Mouse (Mus musculus) Muller cell, postnatal 12 days (primary cell): ENCODE data around the gene 1700019N19Rik.
A peak's percentile ranks its signal among the peaks of the same experiment; 100 is the strongest.

ENCODE experiments used
- DNase-seq: peaks from one replicate; pipeline ENCODE4 v3.0.0-alpha.2; 2015; ENCODE audit errors: inconsistent ontology term

The 1700019N19Rik gene

GRCm38 (mm10) chr19:58806364-58806763 is 12.1 kb upstream of the 1700019N19Rik start:
- DNase-seq = peak; percentile 45

DNA sequence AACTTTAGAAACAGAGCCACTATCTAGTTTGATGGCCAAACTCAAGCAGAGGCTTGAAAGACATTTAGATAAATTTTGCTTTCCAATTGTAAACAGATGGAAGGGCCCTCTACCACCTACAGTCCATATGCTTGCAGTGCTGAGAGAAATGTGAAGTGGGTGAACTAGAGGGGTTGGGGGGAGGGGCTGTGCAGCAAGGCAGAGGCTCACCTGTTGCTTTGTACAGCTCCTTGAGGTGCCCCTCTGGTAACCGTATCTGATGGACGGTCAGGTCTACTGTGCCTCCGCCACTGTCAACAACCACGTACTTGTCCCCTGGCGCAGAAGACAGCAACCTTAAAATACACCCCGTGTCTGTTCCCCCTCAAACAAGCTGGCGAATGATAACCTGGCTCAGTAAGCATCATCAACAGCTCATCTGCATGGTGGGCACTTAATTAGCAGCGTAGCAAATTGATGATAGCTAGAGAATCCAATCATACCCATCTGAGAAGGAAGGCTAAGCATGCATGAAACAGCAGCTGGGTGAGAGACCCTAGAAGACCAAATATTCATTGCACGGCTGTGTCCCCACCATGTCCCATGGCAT is 11.0 kb upstream of the 1700019N19Rik start:
- no peak for DNase-seq

GRCm38 (mm10) chr19:58795114-58795669 is 931 bp upstream of the 1700019N19Rik start:
- peak; percentile 16 for DNase-seq

DNA sequence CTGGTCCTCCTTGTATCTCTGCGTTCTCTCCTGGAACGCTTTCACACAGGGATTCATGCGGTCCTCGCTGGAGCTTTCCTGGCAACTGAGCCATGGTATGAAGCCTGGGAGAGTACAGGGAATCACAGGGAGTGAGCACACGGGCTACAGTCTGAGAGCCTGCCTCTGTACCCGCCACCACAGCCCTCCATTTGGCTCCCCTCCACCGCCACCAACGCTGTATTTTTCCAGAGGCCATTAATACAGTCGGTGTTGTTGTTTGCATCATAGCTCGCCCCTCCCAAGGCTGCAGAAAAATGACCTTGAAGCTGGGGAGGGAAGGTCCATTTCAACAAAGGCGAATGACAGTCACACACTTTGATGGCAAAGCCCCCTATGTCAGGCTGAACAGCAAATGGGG is 5.1 kb downstream of the 1700019N19Rik start:
- DNase-seq = no peak

DNA sequence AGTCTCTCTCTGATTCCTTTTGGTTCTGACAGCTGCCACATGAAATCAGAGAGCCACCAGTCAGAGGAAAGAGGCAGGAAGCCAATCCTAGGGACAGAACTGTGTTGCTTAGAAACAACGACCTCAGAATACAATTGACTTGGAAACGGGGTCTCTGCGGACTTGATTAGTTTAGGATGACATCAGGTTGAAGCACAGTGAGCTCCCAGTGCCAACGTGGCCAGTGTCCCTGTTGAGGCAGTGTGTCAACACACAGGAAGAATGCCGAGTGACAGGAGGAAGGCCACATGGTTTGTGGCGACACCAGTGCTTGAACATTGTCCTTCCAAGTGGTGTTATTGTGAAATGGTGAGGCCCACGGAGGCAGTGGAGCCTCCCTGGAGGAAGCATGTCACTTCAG is 10.3 kb downstream of the 1700019N19Rik start:
- DNase-seq = peak; percentile 33

DNA sequence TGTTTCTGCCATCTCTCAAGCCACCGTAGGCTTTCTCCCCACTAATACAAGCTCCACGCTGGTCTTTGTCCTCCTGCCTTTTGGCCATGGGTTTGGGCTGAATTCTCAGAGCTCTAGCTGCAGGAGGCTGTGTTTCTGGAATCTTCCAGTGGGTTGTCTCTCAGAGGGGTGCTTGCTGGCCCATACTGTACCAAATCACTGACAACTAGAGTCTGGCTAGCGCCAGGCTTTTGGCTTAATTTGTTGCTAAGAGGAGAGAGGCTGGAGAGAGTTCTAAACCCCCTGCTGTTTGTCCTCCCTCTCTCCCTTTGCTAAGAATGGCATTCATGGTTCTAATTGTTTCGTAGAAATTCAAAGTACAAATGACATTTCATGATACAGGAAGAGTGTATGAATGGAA is 12.7 kb downstream of the 1700019N19Rik start:
- peak; percentile 48 for DNase-seq

GRCm38 (mm10) chr19:58776461-58776860 is 17.8 kb downstream of the 1700019N19Rik start:
- no peak for DNase-seq

DNA sequence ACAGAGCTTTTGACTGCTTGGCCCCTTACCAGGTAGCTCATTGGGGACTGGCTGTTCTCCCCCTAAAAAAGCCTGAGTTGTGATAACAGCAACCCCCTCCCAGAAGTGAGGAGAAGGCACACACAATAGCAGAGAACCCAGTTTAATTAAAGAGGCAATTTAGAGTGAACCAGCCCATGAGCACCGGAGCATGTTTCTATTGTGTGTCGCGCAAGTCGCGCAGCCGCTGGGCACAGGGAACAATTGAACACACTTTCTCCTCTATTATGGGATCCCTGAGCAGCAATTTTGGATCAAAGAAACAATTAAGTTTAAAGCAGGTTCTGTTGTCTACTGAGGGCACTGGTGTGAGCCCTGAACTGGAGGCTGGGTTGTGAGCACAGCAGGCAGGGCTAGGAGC is 26.9 kb downstream of the 1700019N19Rik start:
- no peak for DNase-seq

GRCm38 (mm10) chr19:58762848-58763541 is 31.3 kb downstream of the 1700019N19Rik start:
- peak; percentile 59 for DNase-seq

DNA sequence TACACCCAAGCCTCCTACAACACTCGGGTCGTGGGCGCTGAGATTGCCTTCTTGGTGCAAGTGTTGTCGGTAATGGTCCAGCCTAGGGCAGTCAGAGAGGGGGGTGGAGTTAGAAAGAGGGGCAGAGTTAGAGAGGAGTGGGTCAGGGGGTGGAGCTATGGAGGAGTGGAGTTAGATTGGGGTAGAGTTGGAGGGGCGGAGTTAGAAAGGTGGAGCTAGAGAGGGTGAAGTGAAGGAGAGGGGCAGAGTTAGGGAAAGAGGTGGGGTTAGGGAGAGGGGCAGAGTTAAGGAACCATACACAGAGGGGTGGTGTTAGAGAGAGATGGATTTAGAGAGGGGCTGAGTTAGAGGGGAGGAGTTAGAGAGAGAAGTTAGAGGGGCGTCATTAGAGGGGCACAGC is 31.9 kb downstream of the 1700019N19Rik start:
- no peak for DNase-seq

DNA sequence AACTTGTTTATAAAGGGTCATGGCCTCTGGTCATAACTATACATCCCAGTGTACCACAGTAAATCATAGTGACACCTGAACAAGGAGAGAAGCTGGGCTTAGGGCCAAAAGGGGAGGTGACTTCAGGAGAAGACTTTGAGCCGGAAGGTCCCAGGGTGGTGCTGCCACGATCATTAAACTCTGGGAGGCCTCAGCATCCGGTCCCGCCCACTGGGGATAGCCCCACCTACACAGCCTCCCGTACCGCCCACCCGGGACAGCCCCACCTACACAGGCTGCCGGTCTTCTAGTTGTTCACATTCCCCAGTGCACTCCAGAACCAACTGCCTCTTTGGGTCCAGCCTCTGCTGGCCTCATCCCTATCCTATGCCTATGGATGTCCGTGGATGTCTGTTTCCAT is 34.8 kb downstream of the 1700019N19Rik start, which contains the start of gene Pnliprp2:
TSS of gene Pnliprp2 (plus strand) at position 297 of the 400 bp plus-strand sequence.
- DNase-seq = no peak

- no peak for DNase-seq
These were observed 35.4 kb downstream of the 1700019N19Rik start for GRCm38 (mm10) chr19:58758871-58759270.

- no peak for DNase-seq
These were observed 42.8 kb downstream of the 1700019N19Rik start for GRCm38 (mm10) chr19:58751504-58751903.

DNA sequence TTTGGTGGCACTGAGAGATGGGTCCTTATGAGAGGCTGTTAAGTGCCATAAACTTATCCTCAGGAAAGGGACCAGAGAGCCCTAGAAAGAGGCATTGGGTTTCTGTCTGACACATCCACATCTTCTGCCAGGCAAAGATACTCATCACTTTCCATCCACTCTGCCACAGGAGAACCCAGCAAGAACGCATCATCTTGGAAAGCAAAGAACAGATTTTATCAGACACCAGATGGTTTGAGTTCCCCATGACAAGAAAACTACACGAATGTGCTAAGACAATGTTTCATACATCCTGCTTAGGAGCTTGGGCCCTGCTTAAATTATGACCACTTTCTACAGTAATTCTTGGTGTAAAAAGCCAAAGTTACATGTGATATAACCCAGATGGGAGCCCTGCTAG is 43.4 kb downstream of the 1700019N19Rik start:
- DNase-seq = no peak

GRCm38 (mm10) chr19:58747498-58748000 is 46.7 kb downstream of the 1700019N19Rik start:
- DNase-seq = no peak

DNA sequence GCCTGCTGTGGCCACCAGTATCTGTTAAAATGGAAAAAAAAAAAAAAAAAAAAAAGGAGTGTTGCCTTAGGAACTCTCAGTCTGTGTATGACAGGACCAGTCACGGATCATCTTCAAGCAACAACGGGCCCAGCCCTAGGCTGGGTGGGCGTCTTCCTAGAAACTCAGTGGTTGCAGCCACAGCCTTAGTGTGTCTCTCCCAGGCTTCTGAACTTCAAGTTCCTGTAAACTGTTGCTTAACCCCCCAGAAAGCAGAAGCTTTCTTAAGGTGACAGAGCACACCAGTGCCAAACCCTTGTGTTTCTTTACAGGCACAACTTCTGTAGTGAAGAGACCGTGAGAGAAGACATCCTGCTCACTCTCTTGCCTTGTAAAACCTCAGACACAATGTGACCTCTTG is 50.5 kb downstream of the 1700019N19Rik start:
- no peak for DNase-seq

DNA sequence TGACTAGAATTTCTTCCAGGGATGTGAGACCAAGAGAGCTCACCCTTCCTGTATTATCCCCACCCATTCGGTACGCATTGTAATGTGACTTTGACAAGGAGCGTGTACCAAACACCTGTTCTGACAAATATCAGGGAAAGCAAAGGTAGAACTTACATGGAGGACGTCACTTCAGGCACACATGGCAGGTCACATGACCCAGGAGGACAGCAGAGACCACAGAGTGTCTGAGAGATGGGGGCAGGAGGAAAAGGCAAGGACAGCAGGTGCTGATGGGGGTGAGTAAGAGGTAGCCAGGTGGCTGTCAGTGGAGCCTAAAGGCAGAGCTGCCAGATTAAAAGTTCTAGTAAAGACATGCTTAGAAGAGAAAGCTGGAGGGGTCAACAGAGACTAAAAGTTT is 51.5 kb downstream of the 1700019N19Rik start:
- no peak for DNase-seq

DNA sequence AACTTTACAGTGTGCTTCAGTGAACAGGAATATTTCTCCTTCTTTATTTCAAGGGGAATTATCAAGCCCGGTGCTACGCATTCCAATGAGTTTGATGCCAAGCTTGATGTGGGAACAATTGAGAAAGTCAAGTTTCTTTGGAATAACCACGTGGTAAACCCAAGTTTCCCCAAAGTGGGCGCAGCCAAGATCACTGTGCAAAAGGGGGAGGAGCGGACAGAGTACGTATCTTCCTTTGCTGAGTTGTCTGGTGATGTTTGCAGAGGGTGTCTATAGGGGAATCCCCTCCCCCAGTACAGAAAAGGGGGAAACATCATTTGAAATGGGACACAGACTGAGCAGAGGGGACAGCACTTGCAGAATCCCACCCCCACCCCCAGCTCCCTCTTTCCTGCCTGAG is 53.2 kb downstream of the 1700019N19Rik start:
- no peak for DNase-seq

- DNase-seq = no peak
These were observed 56.1 kb downstream of the 1700019N19Rik start for GRCm38 (mm10) chr19:58738111-58738510.
